Mouse (Mus musculus) CH12.LX (cell line): Measurements from ENCODE around the gene Pakap. TPM values are rescaled to one million over a fixed set of nuclear protein-coding genes. Genes with fewer than 3 reads are reported as not detected.

Experiments
- DNase-seq: peaks from one replicate; pipeline ENCODE4 v3.0.0-alpha.2; 2013; ENCODE audit errors: extremely low read depth
- H3K27ac ChIP-seq: 2 replicates; pipeline ENCODE4 v1.5.1; 2012; ENCODE audit warnings: low read depth, mild to moderate bottlenecking, control low read depth, moderate library complexity; ENCODE audit not compliant: insufficient read depth
- H3K27me3 ChIP-seq: replicated peaks from 2 replicates; pipeline ENCODE3; 2012; ENCODE audit warnings: inconsistent platforms
- H3K36me3 ChIP-seq, 2 experiments: replicated peaks in 1 of 2; 2 replicates each; pipeline versions ENCODE3 to v1.6.1; 2012; ENCODE audit warnings: inconsistent platforms in 1 of 2, low read length in 1 of 2, mild to moderate bottlenecking in 1 of 2, mixed read lengths in 1 of 2, moderate library complexity in 1 of 2; ENCODE audit not compliant: control insufficient read depth in 1 of 2, insufficient read depth in 1 of 2
- H3K4me1 ChIP-seq, 2 experiments: 2 replicates each; pipeline ENCODE4 v1.6.1; 2012; ENCODE audit warnings: inconsistent platforms in 1 of 2, moderate library complexity in 1 of 2; ENCODE audit not compliant: insufficient read depth in 2 of 2, control insufficient read depth in 1 of 2
- H3K4me2 ChIP-seq: 2 replicates; pipeline ENCODE4 v1.6.1; 2012; ENCODE audit warnings: low read depth, mild to moderate bottlenecking, control low read depth; ENCODE audit not compliant: poor library complexity, insufficient read depth, severe bottlenecking
- H3K4me3 ChIP-seq, 3 experiments: fragments of 150-350 bp in 1 of 3; sonication (generic) in 1 of 3; replicated peaks in 1 of 3; 2 replicates each; pipeline versions ENCODE3 to v1.5.1; 2011 to 2012; ENCODE audit warnings: low read depth in 2 of 3, low read length in 2 of 3, mild to moderate bottlenecking in 2 of 3, moderate library complexity in 2 of 3, control low read depth in 1 of 3, improper control_type of control experiment in 1 of 3, inconsistent platforms in 1 of 3, mixed read lengths in 1 of 3; ENCODE audit not compliant: poor library complexity in 1 of 3
- H3K79me2 ChIP-seq: replicated peaks from 2 replicates; pipeline ENCODE4 v1.6.1; 2012; ENCODE audit warnings: mild to moderate bottlenecking, moderate library complexity; ENCODE audit not compliant: control insufficient read depth, poor library complexity, insufficient read depth, severe bottlenecking; ENCODE audit errors: extremely low read depth
- H3K9ac ChIP-seq: 2 replicates; pipeline ENCODE4 v1.6.1; 2012; ENCODE audit warnings: low read depth, mild to moderate bottlenecking, control low read depth, moderate library complexity; ENCODE audit not compliant: insufficient read depth
- H3K9me3 ChIP-seq: replicated peaks from 2 replicates; pipeline ENCODE3; 2012; ENCODE audit warnings: low read length, inconsistent platforms, mixed read lengths
- BHLHE40 ChIP-seq: IDR thresholded peaks from 2 replicates; pipeline ENCODE4 v1.6.1; 2011; ENCODE audit warnings: mild to moderate bottlenecking, low read depth, low read length, improper control_type of control experiment
- CHD2 ChIP-seq: IDR thresholded peaks from 2 replicates; pipeline ENCODE4 v1.6.1; 2011; ENCODE audit warnings: low read length, improper control_type of control experiment
- ELF1 ChIP-seq: IDR thresholded peaks from 2 replicates; pipeline ENCODE4 v1.6.1; 2014; ENCODE audit warnings: low read depth, mild to moderate bottlenecking, inconsistent platforms, low read length, improper control_type of control experiment
- GABPA ChIP-seq: IDR thresholded peaks from 2 replicates; pipeline ENCODE4 v1.6.1; 2012; ENCODE audit warnings: low read depth, low read length, improper control_type of control experiment, inconsistent platforms; ENCODE audit not compliant: insufficient replicate concordance
- IRF4 ChIP-seq: IDR thresholded peaks from 2 replicates; pipeline ENCODE4 v1.6.1; 2014; ENCODE audit warnings: low read depth, mild to moderate bottlenecking, inconsistent platforms, low read length, improper control_type of control experiment
- KAT2A ChIP-seq: IDR thresholded peaks from 2 replicates; pipeline ENCODE4 v1.6.1; 2012; ENCODE audit warnings: low read length, improper control_type of control experiment, inconsistent platforms; ENCODE audit not compliant: insufficient replicate concordance
- MAFK ChIP-seq: IDR thresholded peaks from 2 replicates; pipeline ENCODE4 v1.6.1; 2011; ENCODE audit warnings: low read length, improper control_type of control experiment; ENCODE audit not compliant: insufficient replicate concordance
- MAX ChIP-seq: IDR thresholded peaks from 2 replicates; pipeline ENCODE4 v1.6.1; 2011; ENCODE audit warnings: low read length, improper control_type of control experiment
- MXI1 ChIP-seq: IDR thresholded peaks from 2 replicates; pipeline ENCODE4 v1.6.1; 2011; ENCODE audit warnings: mild to moderate bottlenecking, low read depth, low read length, improper control_type of control experiment
- NRF1 ChIP-seq: IDR thresholded peaks from 2 replicates; pipeline ENCODE4 v1.6.1; 2014; ENCODE audit warnings: low read depth, mild to moderate bottlenecking, inconsistent platforms, low read length, improper control_type of control experiment, moderate library complexity
- SMC3 ChIP-seq: IDR thresholded peaks from 2 replicates; pipeline ENCODE4 v1.6.1; 2011; ENCODE audit warnings: low read depth, low read length, improper control_type of control experiment
- TBP ChIP-seq: conservative IDR thresholded peaks from 2 replicates; pipeline ENCODE4 v1.6.1; 2011; ENCODE audit warnings: low read depth, low read length, improper control_type of control experiment
- USF1 ChIP-seq: IDR thresholded peaks from 2 replicates; pipeline ENCODE4 v1.6.1; 2014; ENCODE audit warnings: low read depth, mild to moderate bottlenecking, inconsistent platforms, low read length, improper control_type of control experiment
- ZKSCAN1 ChIP-seq: IDR thresholded peaks from 2 replicates; pipeline ENCODE4 v1.6.1; 2012; ENCODE audit warnings: low read depth, inconsistent platforms, low read length, improper control_type of control experiment, borderline replicate concordance
- dilution Hi-C: fragments of 300-500 bp; cut with MboI; formaldehyde crosslinking; loops from 2 replicates; pipeline ENCODE4 v1.14.3; 2020; ENCODE audit warnings: low sequenced_read_pairs; ENCODE audit not compliant: extremely low pct_unique_long_range_greater_than_20kb, extremely low pct_ligation_motif_present
- in situ Hi-C: fragments of 300-500 bp; cut with MboI; formaldehyde crosslinking; loops from 3 replicates; pipeline ENCODE4 v1.14.3; 2019; ENCODE audit warnings: low sequenced_read_pairs, low pct_ligation_motif_present, low pct_unique_long_range_greater_than_20kb, mixed read lengths
- polyA plus RNA-seq: library from polyadenylated mRNA; unstranded; fragments of >175 nt; gene quantifications from 2 replicates; pipeline ENCODE4 v1.2.1, GENCODE M21; 2012; ENCODE audit warnings: low read depth; ENCODE audit not compliant: insufficient read length
- total RNA-seq, 2 experiments: library from RNA; depleted of rRNA; stranded (reverse); fragments of 300-350 nt in 1 of 2; fragments of >200 nt in 1 of 2; gene quantifications; 2 replicates each; pipeline ENCODE4 v1.2.3; 2012 to 2014

Pakap gene
- total and polyA plus RNA-seq, 3 experiments = 0.08 to 0.14 TPM; not detected in 1

GRCm38 (mm10) chr4:57846381-57846990, 278.5 kb downstream of the Pakap start:
- peaks cover 0 to 14% of the 10 kb centered on the region in 2 experiments; a peak in 2 of 4 replicates for H3K4me1 ChIP-seq
- H3K9me3 ChIP-seq = no peaks in the 10 kb centered on the region
- no peaks in the 10 kb centered on the region for H3K79me2 ChIP-seq
- no peaks in the 10 kb centered on the region for H3K36me3 ChIP-seq
- H3K27me3 ChIP-seq = no peaks in the 10 kb centered on the region
- no peak overlapping the region for H3K4me2 ChIP-seq
- no peak for DNase-seq
- TF ChIP-seq CHD2 = no peak
- TF ChIP-seq IRF4 = no peak
- TF ChIP-seq ZKSCAN1 = no peak
- TF ChIP-seq USF1 = no peak
- no peak for TF ChIP-seq SMC3
- TF ChIP-seq BHLHE40 = no peak
- TF ChIP-seq NRF1 = no peak
- no peak for TF ChIP-seq GABPA
- TF ChIP-seq TBP = no peak
- H3K9ac ChIP-seq = no peak overlapping the region
- no peak overlapping the region for H3K27ac ChIP-seq
- in situ Hi-C loops = no loop called here
- dilution Hi-C loops = no loop called here
- H3K4me3 ChIP-seq = no peak overlapping the region

- H3K4me2 ChIP-seq = no peak overlapping the region
- dilution Hi-C loops (no loop called here), in situ Hi-C loops (no loop called here)
- no peak overlapping the region for H3K4me3 ChIP-seq
- no peaks in the 10 kb centered on the region for H3K79me2 ChIP-seq
- no peak overlapping the region for H3K27ac ChIP-seq
- H3K36me3 ChIP-seq = no peaks in the 10 kb centered on the region
- peaks cover 0 to 14% of the 10 kb centered on the region in 2 experiments; a peak in 2 of 4 replicates for H3K4me1 ChIP-seq
- DNase-seq = no peak
- no peaks in the 10 kb centered on the region for H3K27me3 ChIP-seq
- H3K9ac ChIP-seq = no peak overlapping the region
- no peak for TF ChIP-seq NRF1
- no peak for TF ChIP-seq KAT2A
- TF ChIP-seq MAX = no peak
- TF ChIP-seq CHD2 = no peak
- no peak for TF ChIP-seq ELF1
- TF ChIP-seq TBP = no peak
- TF ChIP-seq MXI1 = no peak
- TF ChIP-seq MAFK = no peak
- no peaks in the 10 kb centered on the region for H3K9me3 ChIP-seq
Observed at GRCm38 (mm10) chr4:57846991-57847422, 279.0 kb downstream of the Pakap start.
